Mouse (Mus musculus) lung, adult 2 months (tissue): Measurements from ENCODE around the gene Cavin4.
A peak's percentile ranks its signal among the peaks of the same experiment; 100 is the strongest.

Source experiments
- CTCF ChIP-seq: fragments of 200-500 bp; IDR thresholded peaks from 2 replicates; pipeline ENCODE4 v1.5.1; 2011; ENCODE audit warnings: mild to moderate bottlenecking, low read length, control low read depth; ENCODE audit not compliant: insufficient read depth
- POLR2A ChIP-seq: fragments of 200-500 bp; IDR thresholded peaks from 2 replicates; pipeline ENCODE4 v1.6.1; 2011; ENCODE audit warnings: low read depth, mild to moderate bottlenecking, control low read depth, low read length, borderline replicate concordance; ENCODE audit errors: extremely low read depth

GRCm38 (mm10) chr4:48680648-48681343 is 17.5 kb downstream of the Cavin4 start:
- TF ChIP-seq CTCF (peak; percentile 33; the same call in 1 of the 2 replicates), POLR2A (no peak)
